Mouse (Mus musculus) forebrain, embryonic 14.5 days (tissue): ENCODE measurements around the gene Rp9. TPM values are rescaled to one million over a fixed set of nuclear protein-coding genes. Genes with fewer than 3 reads are reported as not detected.

Experiments
- ATAC-seq: fragments of 200-750 bp; cut with Nextera tagmentation; 2 replicates; pipeline ENCODE4 v1.8.0; 2017; ENCODE audit warnings: mild to moderate bottlenecking, moderate library complexity
- DNase-seq: peaks from one replicate; pipeline ENCODE4 v3.0.0-alpha.2; 2015; ENCODE audit warnings: low spot score
- H3K27ac ChIP-seq: fragments of 300-500 bp; sonication (generic); 2 replicates; pipeline ENCODE4 v1.5.1; 2014; ENCODE audit warnings: low read depth, mild to moderate bottlenecking, control low read depth, low read length, moderate library complexity
- H3K27me3 ChIP-seq: fragments of 300-500 bp; sonication (generic); replicated peaks from 2 replicates; pipeline ENCODE4 v1.6.1; 2014; ENCODE audit warnings: low read length, control low read depth, mixed read lengths; ENCODE audit not compliant: control insufficient read depth, insufficient read depth
- H3K36me3 ChIP-seq: fragments of 300-500 bp; sonication (generic); 2 replicates; pipeline ENCODE4 v1.6.1; 2014; ENCODE audit warnings: low read length, control low read depth; ENCODE audit not compliant: control insufficient read depth, insufficient read depth
- H3K4me1 ChIP-seq: fragments of 300-500 bp; sonication (generic); 2 replicates; pipeline ENCODE4 v1.6.1; 2014; ENCODE audit warnings: antibody characterized with exemption, low read length, control low read depth; ENCODE audit not compliant: control insufficient read depth, insufficient read depth
- H3K4me2 ChIP-seq: fragments of 300-500 bp; sonication (generic); 2 replicates; pipeline ENCODE4 v1.6.1; 2014; ENCODE audit warnings: mild to moderate bottlenecking, control low read depth, low read length
- H3K4me3 ChIP-seq: fragments of 300-500 bp; sonication (generic); 2 replicates; pipeline ENCODE4 v1.5.1; 2014; ENCODE audit warnings: low read depth, low read length, control low read depth
- H3K9ac ChIP-seq: fragments of 300-500 bp; sonication (generic); 2 replicates; pipeline ENCODE4 v1.6.1; 2014; ENCODE audit warnings: mild to moderate bottlenecking, low read length, control low read depth, moderate library complexity
- H3K9me3 ChIP-seq: fragments of 300-500 bp; sonication (generic); replicated peaks from 2 replicates; pipeline ENCODE4 v1.6.1; 2016; ENCODE audit warnings: low read length, control low read depth, mixed read lengths; ENCODE audit not compliant: control insufficient read depth
- WGBS: fragments of 180-500 bp; shearing (Covaris S2); extraction: QIAGEN DNeasy Blood & Tissue Kit; methylation state at CpG from one replicate; pipeline ENCODE4 v1.1.7; 2014; 5-methylcytosine and 5-hydroxymethylcytosine counted together
- polyA plus RNA-seq: library from polyadenylated mRNA; unstranded; fragments of >200 nt; fragmentation: Nextera tagmentation; extraction: Ambion mirVana; gene quantifications from 2 replicates; pipeline ENCODE4 v1.2.1, GENCODE M21; 2014

Gene Rp9
- polyA plus RNA-seq, 1 experiment from 2014 or later: 60.8 TPM

GRCm38 (mm10) chr9:22453501-22453924 lies 16.0 kb downstream of the Rp9 start:
- WGBS: 96% methylated on average over 10 of the region's 10 CpGs
- Histone ChIP-seq H3K4me3 (no peak overlapping the region), H3K27ac (no peak overlapping the region), H3K36me3 (peaks cover 86% of the 10 kb centered on the region), H3K9ac (no peak overlapping the region), H3K4me2 (no peak overlapping the region), H3K4me1 (no peaks in the 10 kb centered on the region), H3K27me3 (no peaks in the 10 kb centered on the region), H3K9me3 (no peaks in the 10 kb centered on the region)
- ATAC-seq (no peak), DNase-seq (no peak)

- no peaks in the 10 kb centered on the region for H3K4me1 ChIP-seq
- H3K36me3 ChIP-seq: peaks cover 94% of the 10 kb centered on the region
- DNase-seq: no peak
- no peak overlapping the region for H3K27ac ChIP-seq
- H3K27me3 ChIP-seq: no peaks in the 10 kb centered on the region
- H3K4me2 ChIP-seq: no peak overlapping the region
- 91% methylated on average over 10 of the region's 10 CpGs for WGBS
- no peak overlapping the region for H3K9ac ChIP-seq
- H3K9me3 ChIP-seq: no peaks in the 10 kb centered on the region
- no peak for ATAC-seq
- H3K4me3 ChIP-seq: no peak overlapping the region
Measured at GRCm38 (mm10) chr9:22452697-22453096, 16.8 kb downstream of the Rp9 start.

GRCm38 (mm10) chr9:22449209-22449608 lies 20.3 kb downstream of the Rp9 start:
- H3K4me1 ChIP-seq: no peaks in the 10 kb centered on the region
- 90% methylated on average over 6 of the region's 6 CpGs for WGBS
- DNase-seq: no peak
- no peaks in the 10 kb centered on the region for H3K9me3 ChIP-seq
- no peak overlapping the region for H3K4me3 ChIP-seq
- H3K36me3 ChIP-seq: peaks cover 72% of the 10 kb centered on the region
- no peak for ATAC-seq
- H3K27ac ChIP-seq: no peak overlapping the region
- no peaks in the 10 kb centered on the region for H3K27me3 ChIP-seq
- H3K9ac ChIP-seq: no peak overlapping the region
- no peak overlapping the region for H3K4me2 ChIP-seq

GRCm38 (mm10) chr9:22448420-22448819 lies 21.1 kb downstream of the Rp9 start:
- Histone ChIP-seq H3K36me3 (peaks cover 64% of the 10 kb centered on the region), H3K9ac (no peak overlapping the region), H3K4me3 (no peak overlapping the region), H3K9me3 (no peaks in the 10 kb centered on the region), H3K27me3 (no peaks in the 10 kb centered on the region), H3K27ac (no peak overlapping the region), H3K4me2 (no peak overlapping the region), H3K4me1 (no peaks in the 10 kb centered on the region)
- no peak for DNase-seq
- WGBS: 81% methylated on average over 13 of the region's 13 CpGs
- no peak for ATAC-seq

GRCm38 (mm10) chr9:22447213-22447612 lies 22.3 kb downstream of the Rp9 start:
- ATAC-seq: no peak
- Histone ChIP-seq H3K27ac (no peak overlapping the region), H3K27me3 (no peaks in the 10 kb centered on the region), H3K9ac (no peak overlapping the region), H3K4me1 (no peaks in the 10 kb centered on the region), H3K4me3 (no peak overlapping the region), H3K36me3 (peaks cover 52% of the 10 kb centered on the region), H3K4me2 (no peak overlapping the region), H3K9me3 (no peaks in the 10 kb centered on the region)
- 97% methylated on average over 5 of the region's 5 CpGs for WGBS
- DNase-seq: no peak

GRCm38 (mm10) chr9:22445123-22445522 lies 24.4 kb downstream of the Rp9 start:
- Histone ChIP-seq H3K4me1 (no peaks in the 10 kb centered on the region), H3K36me3 (peaks cover 31% of the 10 kb centered on the region)
- no peak for DNase-seq

GRCm38 (mm10) chr9:22443157-22443556 lies 26.4 kb downstream of the Rp9 start:
- no peaks in the 10 kb centered on the region for H3K4me1 ChIP-seq
- no peaks in the 10 kb centered on the region for H3K9me3 ChIP-seq
- ATAC-seq (no peak), DNase-seq (no peak)
- H3K27ac ChIP-seq: no peak overlapping the region
- peaks cover 17% of the 10 kb centered on the region for H3K36me3 ChIP-seq
- no peak overlapping the region for H3K9ac ChIP-seq
- H3K4me3 ChIP-seq: no peak overlapping the region
- H3K4me2 ChIP-seq: no peak overlapping the region
- H3K27me3 ChIP-seq: no peaks in the 10 kb centered on the region
- 91% methylated on average over 10 of the region's 10 CpGs for WGBS

More at GRCm38 (mm10) chr9:22445123-22445522, 24.4 kb downstream of the Rp9 start:
- Histone ChIP-seq H3K27me3 (no peaks in the 10 kb centered on the region), H3K4me2 (no peak overlapping the region), H3K27ac (no peak overlapping the region), H3K9me3 (no peaks in the 10 kb centered on the region), H3K9ac (no peak overlapping the region), H3K4me3 (no peak overlapping the region)
- ATAC-seq: no peak
- WGBS: 100% methylated on average over 1 of the region's 1 CpGs

GRCm38 (mm10) chr9:22438826-22439225 lies 30.7 kb downstream of the Rp9 start:
- Histone ChIP-seq H3K9ac (no peak overlapping the region), H3K4me2 (no peak overlapping the region), H3K4me1 (no peaks in the 10 kb centered on the region), H3K4me3 (no peak overlapping the region), H3K9me3 (no peaks in the 10 kb centered on the region), H3K27ac (no peak overlapping the region), H3K27me3 (no peaks in the 10 kb centered on the region), H3K36me3 (no peaks in the 10 kb centered on the region; the same call in 1 of the 2 replicates)
- WGBS: 64% methylated on average over 1 of the region's 1 CpGs
- no peak for ATAC-seq
- DNase-seq: no peak

GRCm38 (mm10) chr9:22434101-22434500 lies 35.4 kb downstream of the Rp9 start:
- DNase-seq (no peak), ATAC-seq (no peak)
- WGBS: 90% methylated on average over 2 of the region's 2 CpGs
- Histone ChIP-seq H3K36me3 (no peaks in the 10 kb centered on the region), H3K4me1 (no peaks in the 10 kb centered on the region; the same call in 1 of the 2 replicates), H3K4me2 (no peak overlapping the region), H3K4me3 (no peak overlapping the region), H3K27me3 (no peaks in the 10 kb centered on the region), H3K9me3 (no peaks in the 10 kb centered on the region), H3K27ac (no peak overlapping the region), H3K9ac (no peak overlapping the region)
